Mouse (Mus musculus): ENCODE measurements around the gene Capza3. TPM values are rescaled to one million over a fixed set of nuclear protein-coding genes. Genes with fewer than 3 reads are reported as not detected.

The Capza3 gene
- polyA plus RNA-seq (2015; fragmentation: Nextera tagmentation; extraction: Ambion mirVana), result not detected in 2 replicates

DNA sequence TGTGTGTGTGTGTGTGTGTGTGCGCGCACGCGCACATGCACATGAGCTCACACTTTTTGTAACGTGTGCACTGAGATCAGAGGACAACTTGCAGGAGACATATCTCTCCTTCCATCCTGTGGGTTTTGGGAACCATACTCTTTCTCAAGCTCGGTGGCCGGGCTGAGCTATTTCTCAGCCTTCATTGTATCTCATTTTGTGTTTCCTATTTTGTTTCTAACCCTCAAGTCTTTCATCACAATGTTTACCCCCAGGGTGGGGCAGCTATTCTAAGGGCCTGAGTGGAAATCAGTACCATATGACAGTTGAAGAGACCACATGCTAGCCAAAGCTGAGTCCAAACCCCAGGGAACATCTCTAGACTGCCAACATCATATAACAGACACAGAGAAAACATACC lies at the start of gene Capza3:
Capza3 (plus strand) TSS at position 301 of the 400 bp plus-strand sequence.
- Histone ChIP-seq H3K27ac (ENCODE audit: low read depth, low read length) (no peak within 1 kb of the TSS), H3K9ac (ENCODE audit: low read depth, low read length) (no peak within 1 kb of the TSS), H3K4me2 (ENCODE audit: low read length) (no peak within 1 kb of the TSS), H3K36me3 (ENCODE audit: control insufficient read depth, insufficient read depth, low read length) (no peaks in the 10 kb centered on the region), H3K4me1 (ENCODE audit: control insufficient read depth, insufficient read depth, low read depth, low read length) (no peaks in the 10 kb centered on the region), H3K27me3 (replicated peaks; ENCODE audit: control insufficient read depth, insufficient read depth, low read length) (no peaks in the 10 kb centered on the region), H3K9me3 (ENCODE audit: control insufficient read depth, low read length) (no peaks in the 10 kb centered on the region), H3K4me3 (ENCODE audit: low read length) (no peak within 1 kb of the TSS)
- 90% methylated on average over 7 of the region's 7 CpGs for WGBS
- ATAC-seq, result no peak

DNA sequence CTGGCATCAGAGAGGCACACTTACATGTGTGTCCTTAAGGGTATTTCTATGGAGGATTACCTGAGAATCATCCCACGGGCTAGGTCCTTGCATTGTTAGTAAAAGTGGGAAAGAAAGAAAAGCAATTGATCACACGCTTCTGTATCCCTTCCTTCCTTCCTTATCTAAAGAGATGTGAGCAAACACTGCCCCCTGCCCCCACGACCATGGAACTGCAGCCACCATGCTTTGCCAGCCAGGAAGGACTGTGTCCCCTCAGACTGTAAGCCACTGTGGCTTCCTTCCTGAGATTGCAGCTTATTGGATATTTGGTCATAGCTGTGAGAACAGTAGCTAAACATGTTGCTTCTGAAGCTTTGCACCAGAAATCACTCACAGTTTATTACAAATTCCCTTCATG lies 35.9 kb upstream of the Capza3 start:
- no peaks in the 10 kb centered on the region for H3K4me1 ChIP-seq (ENCODE audit: control insufficient read depth, insufficient read depth, low read depth, low read length)
- WGBS, result 81% methylated on average over 3 of the region's 3 CpGs
- no peaks in the 10 kb centered on the region for H3K36me3 ChIP-seq (ENCODE audit: control insufficient read depth, insufficient read depth, low read length)
- no peak overlapping the region for H3K9ac ChIP-seq (ENCODE audit: low read depth, low read length)
- 0 out of 2 replicates have a peak, but pooled peaks cover 3% of the 10 kb centered on the region for H3K9me3 ChIP-seq (ENCODE audit: control insufficient read depth, low read length)
- no peaks in the 10 kb centered on the region for H3K27me3 ChIP-seq (replicated peaks; ENCODE audit: control insufficient read depth, insufficient read depth, low read length)
- no peak for ATAC-seq
- no peak overlapping the region for H3K4me3 ChIP-seq (ENCODE audit: low read length)
- H3K27ac ChIP-seq (ENCODE audit: low read depth, low read length), result no peak overlapping the region
- no peak overlapping the region for H3K4me2 ChIP-seq (ENCODE audit: low read length)

DNA sequence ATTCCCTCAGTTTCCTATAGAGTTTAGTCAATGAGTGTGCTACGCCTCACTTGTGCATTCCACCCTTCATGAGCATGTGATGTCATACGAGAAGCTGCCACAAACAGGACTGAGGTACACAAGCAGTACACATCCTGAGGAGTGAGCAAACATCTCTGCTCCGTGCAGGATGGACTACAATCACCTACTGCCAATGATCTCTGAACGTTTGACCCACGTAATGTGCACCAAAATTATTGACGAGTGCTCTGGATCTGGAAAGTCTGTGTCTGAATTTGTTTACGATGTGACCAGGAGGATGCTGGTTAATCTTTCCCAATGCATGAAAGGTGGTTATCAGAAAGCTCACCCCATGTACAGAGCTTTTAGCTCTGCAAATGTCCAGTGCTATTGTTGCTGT lies 16.6 kb upstream of the Capza3 start:
- ATAC-seq, result no peak
- Histone ChIP-seq H3K27ac (ENCODE audit: low read depth, low read length) (no peak overlapping the region), H3K4me2 (ENCODE audit: low read length) (no peak overlapping the region), H3K36me3 (ENCODE audit: control insufficient read depth, insufficient read depth, low read length) (no peaks in the 10 kb centered on the region), H3K9me3 (ENCODE audit: control insufficient read depth, low read length) (no peaks in the 10 kb centered on the region), H3K4me1 (ENCODE audit: control insufficient read depth, insufficient read depth, low read depth, low read length) (no peaks in the 10 kb centered on the region), H3K27me3 (replicated peaks; ENCODE audit: control insufficient read depth, insufficient read depth, low read length) (no peaks in the 10 kb centered on the region), H3K4me3 (ENCODE audit: low read length) (no peak overlapping the region), H3K9ac (ENCODE audit: low read depth, low read length) (no peak overlapping the region)
- WGBS, result 80% methylated on average over 7 of the region's 7 CpGs

DNA sequence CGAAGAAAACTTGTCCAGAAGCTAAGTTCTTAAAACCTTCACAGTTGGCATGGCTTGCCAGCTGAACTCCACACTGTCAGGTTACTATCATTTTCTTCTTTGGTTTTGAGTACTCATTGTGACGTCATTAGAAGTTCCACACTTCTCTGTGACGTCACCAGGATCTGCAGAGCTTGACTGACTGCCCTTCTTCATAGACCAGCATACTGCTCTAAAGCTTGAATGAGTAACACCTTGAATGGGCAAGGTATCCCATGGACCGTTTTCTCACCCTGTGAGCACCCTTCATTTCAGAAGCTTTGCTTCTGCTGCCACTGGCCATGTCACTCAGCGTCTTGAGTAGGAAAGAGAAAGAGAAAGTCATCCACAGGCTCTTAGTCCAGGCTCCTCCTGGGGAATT lies 305 bp downstream of the Capza3 start, which contains the start of gene Plcz1:
Plcz1 (minus strand) TSS at position 101 of the 400 bp plus-strand sequence.
- Histone ChIP-seq H3K27me3 (replicated peaks; ENCODE audit: control insufficient read depth, insufficient read depth, low read length) (no peaks in the 10 kb centered on the region), H3K9ac (ENCODE audit: low read depth, low read length) (no peak within 1 kb of the TSS), H3K4me3 (ENCODE audit: low read length) (no peak within 1 kb of the TSS), H3K36me3 (ENCODE audit: control insufficient read depth, insufficient read depth, low read length) (no peaks in the 10 kb centered on the region), H3K27ac (ENCODE audit: low read depth, low read length) (no peak within 1 kb of the TSS), H3K9me3 (ENCODE audit: control insufficient read depth, low read length) (no peaks in the 10 kb centered on the region), H3K4me1 (ENCODE audit: control insufficient read depth, insufficient read depth, low read depth, low read length) (no peaks in the 10 kb centered on the region), H3K4me2 (ENCODE audit: low read length) (no peak within 1 kb of the TSS)
- ATAC-seq, result no peak
- 86% methylated on average over 5 of the region's 5 CpGs for WGBS

DNA sequence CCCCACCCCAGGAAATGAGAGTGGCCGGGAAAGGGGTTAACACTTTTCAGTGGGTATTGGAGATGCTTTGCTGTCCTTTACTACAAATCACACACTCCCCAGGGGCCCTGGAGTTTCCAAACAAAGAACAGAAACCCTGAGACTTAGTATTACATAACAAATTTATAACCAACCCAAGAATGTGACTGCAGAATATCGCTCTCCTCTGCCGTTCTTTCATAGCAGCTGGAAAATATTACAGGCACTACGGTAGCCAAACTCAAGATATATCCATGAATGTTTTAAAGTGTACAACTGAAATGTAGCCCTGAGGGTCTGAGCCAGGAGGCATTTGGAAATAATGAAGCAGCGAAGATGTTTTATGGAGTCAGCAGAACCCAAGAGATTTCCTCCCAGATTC lies 10.4 kb downstream of the Capza3 start:
- Histone ChIP-seq H3K27me3 (replicated peaks; ENCODE audit: control insufficient read depth, insufficient read depth, low read length) (no peaks in the 10 kb centered on the region), H3K9ac (ENCODE audit: low read depth, low read length) (no peak overlapping the region), H3K36me3 (ENCODE audit: control insufficient read depth, insufficient read depth, low read length) (no peaks in the 10 kb centered on the region), H3K4me1 (ENCODE audit: control insufficient read depth, insufficient read depth, low read depth, low read length) (no peaks in the 10 kb centered on the region), H3K4me3 (ENCODE audit: low read length) (no peak overlapping the region), H3K4me2 (ENCODE audit: low read length) (no peak overlapping the region), H3K9me3 (ENCODE audit: control insufficient read depth, low read length) (no peaks in the 10 kb centered on the region), H3K27ac (ENCODE audit: low read depth, low read length) (no peak overlapping the region)
- WGBS, result 83% methylated on average over 5 of the region's 5 CpGs
- no peak for ATAC-seq

DNA sequence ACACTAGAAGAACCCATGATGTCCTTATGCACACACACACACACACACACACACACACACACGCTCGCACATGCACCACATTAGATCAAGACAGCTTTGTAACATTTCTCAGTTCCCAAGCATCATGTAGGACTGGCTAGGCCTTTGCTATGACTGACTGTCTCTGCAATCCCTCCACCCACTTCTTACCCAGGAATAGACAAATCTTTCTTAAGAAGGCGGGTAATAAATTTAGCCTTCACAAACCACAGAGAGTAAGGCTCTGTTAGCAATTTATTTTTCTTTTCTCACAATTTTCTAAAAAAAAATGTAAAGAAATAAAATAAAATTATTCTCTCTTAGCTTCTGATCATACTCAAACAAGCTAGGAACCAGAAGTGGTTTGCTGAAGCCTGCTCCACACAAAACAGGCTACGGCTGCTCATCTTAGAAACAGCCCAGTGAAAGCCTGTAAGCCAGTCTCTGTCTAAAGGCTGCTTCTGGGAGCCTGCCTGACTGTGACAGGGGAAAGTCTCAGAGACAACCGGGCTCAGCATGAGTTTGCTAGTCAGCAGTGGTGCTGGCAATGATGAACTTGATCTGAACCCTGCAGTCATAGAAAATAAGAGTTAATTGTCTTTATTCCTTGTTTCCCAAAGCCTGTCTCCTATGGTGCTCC lies 13.3 kb downstream of the Capza3 start:
- Histone ChIP-seq H3K27me3 (replicated peaks; ENCODE audit: control insufficient read depth, insufficient read depth, low read length) (no peaks in the 10 kb centered on the region), H3K4me3 (ENCODE audit: low read length) (no peak overlapping the region), H3K9ac (ENCODE audit: low read depth, low read length) (no peak overlapping the region), H3K36me3 (ENCODE audit: control insufficient read depth, insufficient read depth, low read length) (no peaks in the 10 kb centered on the region), H3K27ac (ENCODE audit: low read depth, low read length) (no peak overlapping the region), H3K9me3 (ENCODE audit: control insufficient read depth, low read length) (no peaks in the 10 kb centered on the region), H3K4me1 (ENCODE audit: control insufficient read depth, insufficient read depth, low read depth, low read length) (no peaks in the 10 kb centered on the region), H3K4me2 (ENCODE audit: low read length) (no peak overlapping the region)
- 76% methylated on average over 5 of the region's 5 CpGs for WGBS
- ATAC-seq, result no peak

DNA sequence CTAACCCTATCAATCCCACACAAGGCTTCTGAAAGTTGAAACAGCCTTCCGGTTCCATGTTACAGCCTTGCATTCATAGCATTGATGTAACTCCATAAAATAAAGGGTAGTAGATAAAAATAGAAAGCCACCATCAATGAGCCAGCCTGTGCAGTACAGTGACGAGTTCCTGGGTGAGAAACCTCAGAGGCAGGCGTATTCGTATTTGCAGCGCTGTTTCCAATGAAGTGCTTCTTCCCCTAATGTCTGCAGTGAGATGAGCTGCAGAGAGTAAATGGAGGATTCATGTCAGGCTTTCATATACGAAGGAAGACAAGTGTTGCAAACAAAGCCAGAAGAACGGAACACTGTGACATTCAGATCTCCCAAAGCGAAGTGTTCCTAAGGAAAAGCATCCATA lies 28.1 kb downstream of the Capza3 start:
- Histone ChIP-seq H3K27ac (ENCODE audit: low read depth, low read length) (no peak overlapping the region), H3K9ac (ENCODE audit: low read depth, low read length) (no peak overlapping the region), H3K4me1 (ENCODE audit: control insufficient read depth, insufficient read depth, low read depth, low read length) (no peaks in the 10 kb centered on the region), H3K36me3 (ENCODE audit: control insufficient read depth, insufficient read depth, low read length) (no peaks in the 10 kb centered on the region), H3K4me2 (ENCODE audit: low read length) (no peak overlapping the region), H3K4me3 (ENCODE audit: low read length) (no peak overlapping the region), H3K27me3 (replicated peaks; ENCODE audit: control insufficient read depth, insufficient read depth, low read length) (no peaks in the 10 kb centered on the region), H3K9me3 (ENCODE audit: control insufficient read depth, low read length) (no peaks in the 10 kb centered on the region; the same call in 1 of the 2 replicates)
- no peak for ATAC-seq
- 81% methylated on average over 8 of the region's 8 CpGs for WGBS

DNA sequence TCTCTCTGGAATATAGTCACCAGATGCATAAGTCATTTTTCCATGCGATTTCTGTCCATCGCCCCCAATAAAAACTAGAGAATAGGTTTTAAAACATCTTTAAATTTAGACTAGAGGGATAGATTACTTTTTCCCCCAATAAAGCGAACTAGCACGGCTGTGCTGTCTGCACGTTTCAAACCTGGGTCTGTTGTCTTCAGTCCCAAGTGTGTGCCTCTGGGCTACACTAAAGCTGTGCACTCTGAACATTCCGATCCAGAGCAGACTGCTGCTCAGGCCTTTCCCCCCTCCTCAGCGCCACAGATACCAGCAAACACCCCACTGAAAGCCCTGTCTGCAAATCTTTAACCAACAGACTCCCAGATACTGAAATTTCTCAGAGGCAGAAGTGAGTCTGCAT lies 39.9 kb downstream of the Capza3 start:
- Histone ChIP-seq H3K9me3 (ENCODE audit: control insufficient read depth, low read length) (peaks cover 7% of the 10 kb centered on the region), H3K27ac (ENCODE audit: low read depth, low read length) (no peak overlapping the region), H3K27me3 (replicated peaks; ENCODE audit: control insufficient read depth, insufficient read depth, low read length) (no peaks in the 10 kb centered on the region), H3K36me3 (ENCODE audit: control insufficient read depth, insufficient read depth, low read length) (no peaks in the 10 kb centered on the region), H3K4me2 (ENCODE audit: low read length) (no peak overlapping the region), H3K4me3 (ENCODE audit: low read length) (no peak overlapping the region), H3K9ac (ENCODE audit: low read depth, low read length) (no peak overlapping the region), H3K4me1 (ENCODE audit: control insufficient read depth, insufficient read depth, low read depth, low read length) (no peaks in the 10 kb centered on the region)
- 87% methylated on average over 7 of the region's 7 CpGs for WGBS
- ATAC-seq, result no peak

DNA sequence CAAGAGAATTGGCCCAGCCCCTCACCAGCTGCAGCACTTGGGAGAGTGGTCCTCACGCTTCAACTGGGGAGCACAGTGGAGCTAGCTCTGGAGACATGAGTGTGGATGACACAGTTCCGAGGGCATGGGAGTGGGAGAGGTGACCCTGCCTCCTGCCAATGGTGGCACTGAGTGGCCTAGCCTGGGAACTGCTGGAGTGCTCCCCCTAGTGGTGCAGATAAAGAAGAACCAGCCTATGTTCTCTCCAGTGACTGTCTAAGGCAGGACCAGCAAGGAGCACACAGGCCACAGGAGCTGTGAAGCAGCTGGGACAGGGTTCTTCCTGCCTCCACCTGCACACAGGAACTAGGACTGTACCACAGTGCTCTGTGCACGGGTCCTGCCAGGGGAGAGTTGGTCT lies 40.7 kb downstream of the Capza3 start:
- Histone ChIP-seq H3K27ac (ENCODE audit: low read depth, low read length) (no peak overlapping the region), H3K4me2 (ENCODE audit: low read length) (no peak overlapping the region), H3K27me3 (replicated peaks; ENCODE audit: control insufficient read depth, insufficient read depth, low read length) (no peaks in the 10 kb centered on the region), H3K4me3 (ENCODE audit: low read length) (no peak overlapping the region), H3K4me1 (ENCODE audit: control insufficient read depth, insufficient read depth, low read depth, low read length) (no peaks in the 10 kb centered on the region), H3K36me3 (ENCODE audit: control insufficient read depth, insufficient read depth, low read length) (no peaks in the 10 kb centered on the region), H3K9me3 (ENCODE audit: control insufficient read depth, low read length) (peaks cover 7% of the 10 kb centered on the region), H3K9ac (ENCODE audit: low read depth, low read length) (no peak overlapping the region)
- ATAC-seq, result no peak
- WGBS, result 74% methylated on average over 3 of the region's 3 CpGs
